Mouse (Mus musculus) right cerebral cortex, adult 18-20 months (tissue): ENCODE data around the gene Slc41a1.

Experiments
- DNase-seq: peaks from one replicate; pipeline ENCODE4 v3.0.0; 2022; ENCODE audit warnings: mixed read lengths

The Slc41a1 gene

DNA sequence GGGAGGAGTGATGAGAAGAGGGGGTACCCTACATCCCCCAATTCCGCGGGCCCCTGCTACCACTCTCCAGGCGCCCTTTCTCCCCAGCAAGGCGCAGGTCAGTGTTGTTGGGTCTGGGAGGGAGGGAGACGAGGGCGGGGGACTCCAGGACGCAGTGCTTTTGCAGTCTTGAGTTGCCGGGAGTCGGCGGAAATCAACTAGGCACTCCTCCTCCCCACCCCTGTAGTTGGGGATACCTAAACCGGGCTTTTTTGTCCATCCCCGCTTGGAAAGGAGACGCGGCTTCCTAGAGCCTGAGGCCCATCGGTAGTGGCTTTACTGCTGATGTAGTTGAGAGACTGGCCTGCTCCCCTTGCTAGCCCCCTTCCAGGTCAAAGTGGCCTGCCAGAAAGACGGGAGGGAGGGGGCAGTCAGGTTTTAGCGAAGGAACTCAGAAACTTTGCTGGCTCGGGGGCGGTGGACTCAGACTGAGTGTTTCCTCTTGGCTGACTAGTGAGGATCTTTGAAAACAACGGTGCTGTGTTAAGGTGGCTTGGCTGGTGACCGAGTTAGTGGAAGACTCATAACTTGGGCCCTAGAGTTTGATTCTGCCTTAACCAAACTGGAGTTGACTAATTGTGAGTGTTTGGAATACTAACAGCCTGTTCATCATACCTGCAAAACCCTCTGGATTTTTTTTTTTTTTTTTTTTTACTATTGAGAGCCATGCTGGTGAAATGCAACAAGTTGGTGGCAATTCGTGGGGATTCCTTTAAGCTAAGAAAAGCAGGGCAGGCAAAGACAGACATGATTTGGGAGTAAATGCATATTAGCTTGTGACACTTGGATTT lies 1.2 kb downstream of the Slc41a1 start:
- peak; percentile 26 for DNase-seq

- DNase-seq, result no peak
Observed at GRCm38 (mm10) chr1:131829279-131829678, 2.0 kb downstream of the Slc41a1 start.

DNA sequence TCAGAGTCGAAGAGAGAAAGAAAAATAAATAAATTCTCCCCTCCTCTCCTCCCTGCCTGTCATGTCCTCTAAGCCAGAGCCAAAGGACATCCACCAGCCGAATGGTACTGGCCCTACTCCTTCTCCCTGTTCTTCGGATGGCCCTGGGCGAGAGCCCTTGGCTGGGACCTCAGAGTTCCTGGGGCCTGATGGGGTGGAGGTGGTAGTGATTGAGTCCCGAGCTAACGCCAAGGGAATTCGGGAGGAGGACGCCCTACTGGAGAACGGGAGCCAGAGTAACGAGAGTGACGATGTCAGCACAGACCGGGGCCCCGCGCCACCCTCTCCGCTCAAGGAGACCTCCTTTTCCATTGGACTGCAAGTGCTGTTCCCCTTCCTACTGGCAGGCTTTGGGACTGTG lies 3.3 kb downstream of the Slc41a1 start:
- no peak for DNase-seq

- DNase-seq, result no peak
Observed at GRCm38 (mm10) chr1:131830971-131831641, 3.8 kb downstream of the Slc41a1 start.

DNA sequence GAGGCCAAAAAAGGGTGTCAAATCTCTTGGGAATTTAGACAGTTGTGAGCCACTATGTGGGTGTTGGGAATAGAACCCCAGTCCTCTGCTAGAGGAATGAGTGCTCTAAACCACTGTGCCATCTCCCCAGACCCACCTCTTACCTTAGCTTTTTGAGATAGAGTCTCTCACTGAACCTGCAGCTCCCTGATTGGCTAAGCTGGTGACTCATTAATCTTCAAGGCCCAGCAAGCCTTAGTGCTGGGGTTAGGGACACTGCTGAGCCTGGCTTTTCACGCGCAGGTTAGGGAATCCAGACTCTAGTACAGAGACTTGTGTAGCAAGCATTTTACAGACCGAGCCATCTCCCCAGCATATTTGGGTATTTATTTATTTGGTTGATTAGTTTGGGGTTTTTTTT lies 9.7 kb downstream of the Slc41a1 start:
- no peak for DNase-seq

- no peak for DNase-seq
Observed at GRCm38 (mm10) chr1:131838542-131838941, 11.2 kb downstream of the Slc41a1 start.

GRCm38 (mm10) chr1:131839279-131839678 lies 12.0 kb downstream of the Slc41a1 start:
- no peak for DNase-seq

- DNase-seq, result no peak
Observed at GRCm38 (mm10) chr1:131842221-131842620, 14.9 kb downstream of the Slc41a1 start.

- no peak for DNase-seq
Observed at GRCm38 (mm10) chr1:131843758-131844157, 16.5 kb downstream of the Slc41a1 start.

DNA sequence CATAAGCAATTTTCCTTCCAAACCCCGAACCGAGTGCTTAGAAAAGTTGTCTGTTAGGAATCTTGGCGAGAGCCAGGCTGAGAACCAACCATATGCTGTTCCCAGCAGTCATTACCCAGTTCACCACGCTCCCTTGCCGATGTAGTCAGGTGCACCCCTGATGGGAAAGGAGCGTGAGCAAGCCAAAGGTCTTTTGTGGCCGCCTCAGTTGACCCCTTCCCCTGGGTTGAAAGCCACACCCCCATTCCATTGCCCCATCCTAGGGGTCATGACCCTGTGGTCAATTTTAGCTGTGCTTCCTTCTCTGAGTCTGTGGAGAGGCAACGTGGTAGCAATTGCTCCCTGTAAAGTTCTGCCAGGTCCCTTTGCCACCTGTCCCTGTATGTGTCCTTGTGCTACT lies 17.6 kb downstream of the Slc41a1 start:
- no peak for DNase-seq

GRCm38 (mm10) chr1:131846255-131846654 lies 19.0 kb downstream of the Slc41a1 start:
- DNase-seq, result peak; percentile 54

DNA sequence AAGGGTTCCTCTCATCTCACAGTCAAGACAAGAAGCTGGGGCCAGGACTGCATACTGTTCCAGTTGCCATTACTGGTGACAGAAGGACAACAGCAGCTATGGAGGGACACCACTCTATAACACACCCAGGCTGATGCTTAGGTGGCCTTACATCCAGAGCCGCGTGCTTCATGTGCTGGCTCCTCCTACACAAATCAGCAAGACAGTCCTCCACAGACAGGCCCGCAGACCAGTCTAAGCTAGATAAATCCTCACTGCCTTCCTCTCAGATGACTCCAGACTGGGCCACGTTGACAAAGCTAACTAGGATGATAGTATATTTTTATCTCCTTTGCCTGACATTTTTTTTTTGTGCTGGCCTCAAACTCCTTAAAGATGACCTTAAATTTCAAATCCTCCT lies 34.5 kb downstream of the Slc41a1 start:
- DNase-seq, result no peak

DNA sequence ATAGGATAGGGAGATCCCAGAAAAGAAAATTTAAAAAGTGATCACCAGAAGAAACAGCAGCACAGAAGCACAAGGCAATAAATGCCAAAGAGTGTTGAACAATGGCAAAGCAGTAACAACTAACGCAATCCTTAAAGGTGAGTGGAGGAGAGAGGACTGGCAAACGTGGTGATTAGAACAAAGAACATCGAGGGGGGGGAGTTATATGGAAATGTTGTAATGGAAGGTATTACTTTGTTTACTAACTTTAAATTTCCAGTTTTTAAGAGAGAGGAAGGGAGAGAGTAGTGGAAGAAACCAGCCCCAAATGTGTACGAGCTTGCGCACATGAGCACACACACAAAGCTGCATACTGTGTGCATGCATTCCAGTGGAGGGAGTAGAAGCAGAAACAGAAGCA lies 38.3 kb downstream of the Slc41a1 start:
- DNase-seq, result no peak

DNA sequence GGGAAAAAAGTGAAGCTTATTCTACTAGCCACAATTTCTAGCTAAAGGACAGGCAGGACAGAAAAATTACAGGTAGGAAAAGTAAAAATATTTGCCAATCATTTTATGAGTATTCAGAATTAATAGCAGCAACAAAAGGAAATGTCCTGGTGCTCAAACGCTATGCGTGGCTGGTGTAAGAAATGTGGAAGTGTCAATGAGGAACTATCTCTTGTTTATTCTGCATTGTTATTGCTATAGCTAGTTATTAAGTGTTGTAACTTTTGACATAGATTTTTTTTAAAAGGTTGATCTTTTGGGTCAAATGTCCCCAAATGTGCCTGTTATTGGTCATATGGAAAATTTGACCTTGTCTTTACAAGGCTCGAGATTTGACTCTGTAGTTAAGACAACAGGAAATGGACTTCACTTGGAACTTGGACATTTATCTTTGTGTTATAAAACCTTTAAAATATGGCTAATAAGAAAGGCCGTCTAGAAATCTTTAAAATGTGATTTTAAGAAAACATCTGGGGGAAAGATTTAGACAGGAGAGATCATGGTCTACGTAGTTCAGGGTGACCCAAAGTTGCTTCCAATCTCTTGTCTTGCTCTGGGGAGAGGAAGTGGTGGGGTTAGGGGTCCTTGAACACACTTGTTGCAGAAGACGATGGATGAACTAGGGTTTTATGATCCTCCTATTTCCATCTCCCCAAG lies 39.2 kb downstream of the Slc41a1 start:
- no peak for DNase-seq

DNA sequence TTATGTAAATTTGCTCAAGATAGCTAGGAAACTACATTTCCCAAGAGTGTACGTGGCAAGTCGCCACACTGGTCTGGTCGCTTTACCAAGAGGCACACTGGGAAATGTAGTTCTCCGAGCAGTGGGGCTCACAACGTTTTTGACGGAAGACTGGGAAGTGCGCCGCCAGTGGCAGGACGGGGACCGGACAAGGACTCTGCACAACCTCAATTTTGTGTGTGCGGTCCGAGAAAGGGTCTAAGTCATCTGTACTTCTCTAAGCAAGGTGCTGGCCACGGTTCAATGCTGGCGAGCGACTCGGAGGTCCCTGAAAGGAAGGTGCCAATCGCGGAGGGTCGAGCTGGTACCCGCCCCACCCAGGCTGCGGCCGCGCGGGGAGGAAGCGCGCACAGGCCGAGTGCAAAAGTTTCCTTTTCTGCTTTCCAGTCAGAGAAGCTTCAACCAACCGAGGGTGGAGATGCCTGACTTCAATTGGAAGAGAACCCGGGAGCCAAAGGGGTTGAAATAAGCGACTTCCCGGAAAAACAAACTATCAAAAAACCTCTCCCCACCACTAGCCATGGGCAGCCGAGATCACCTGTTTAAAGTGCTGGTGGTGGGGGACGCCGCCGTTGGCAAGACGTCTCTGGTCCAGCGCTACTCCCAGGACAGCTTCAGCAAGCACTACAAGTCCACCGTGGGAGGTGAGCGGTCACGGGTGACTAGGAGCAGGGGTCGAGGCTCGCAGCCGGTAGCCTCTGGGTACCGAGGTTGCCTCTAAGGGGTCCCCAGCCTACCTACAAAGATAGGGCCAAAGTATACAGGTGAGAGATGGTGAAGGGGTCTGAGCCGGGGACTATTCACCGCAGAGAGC lies 40.0 kb downstream of the Slc41a1 start, which contains the start of gene Rab29:
TSS of gene Rab29 (plus strand) at position 132 of the 853 bp plus-strand sequence.
- peak; percentile 90 for DNase-seq

- DNase-seq, result no peak
Observed at GRCm38 (mm10) chr1:131867946-131868290, 40.6 kb downstream of the Slc41a1 start.

- no peak for DNase-seq
Observed at GRCm38 (mm10) chr1:131869561-131869960, 42.3 kb downstream of the Slc41a1 start.

DNA sequence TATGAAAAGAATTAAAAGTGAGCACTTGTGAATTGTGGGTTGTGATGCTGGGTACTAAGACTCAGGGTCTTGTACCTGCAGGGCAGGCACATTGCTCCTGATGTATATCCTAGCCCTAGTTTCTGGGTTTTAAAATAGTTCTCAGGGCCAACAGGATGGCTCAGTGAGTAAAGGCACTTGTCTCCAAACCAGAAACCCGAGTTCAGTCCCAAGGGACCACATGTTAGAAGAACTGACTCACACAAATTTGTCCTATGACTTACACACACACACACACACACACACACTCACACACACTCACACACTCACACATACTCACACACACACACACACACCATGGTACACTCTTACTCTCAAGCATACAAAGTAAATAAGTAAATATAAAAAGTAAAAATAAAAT lies 45.6 kb downstream of the Slc41a1 start:
- DNase-seq, result no peak

DNA sequence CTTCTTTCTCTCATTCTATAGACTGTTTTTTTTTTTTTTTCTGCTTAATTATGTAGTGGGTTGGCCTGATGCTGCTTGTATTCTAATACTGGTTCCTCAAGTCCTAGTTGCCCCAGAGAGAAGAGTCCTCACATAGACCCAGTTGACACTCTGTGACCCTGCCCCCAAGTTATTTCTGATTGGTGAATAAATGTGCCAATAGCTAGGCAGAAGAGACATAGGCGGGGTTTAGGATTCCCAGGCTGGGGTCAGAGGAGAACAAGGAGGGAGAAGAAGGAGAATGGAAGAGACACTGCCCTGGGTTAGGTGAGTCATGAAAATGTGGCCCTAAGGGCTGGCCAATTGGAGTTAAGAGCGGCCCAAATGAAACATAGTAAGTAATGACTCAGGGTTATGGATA lies 52.5 kb downstream of the Slc41a1 start:
- DNase-seq, result no peak

DNA sequence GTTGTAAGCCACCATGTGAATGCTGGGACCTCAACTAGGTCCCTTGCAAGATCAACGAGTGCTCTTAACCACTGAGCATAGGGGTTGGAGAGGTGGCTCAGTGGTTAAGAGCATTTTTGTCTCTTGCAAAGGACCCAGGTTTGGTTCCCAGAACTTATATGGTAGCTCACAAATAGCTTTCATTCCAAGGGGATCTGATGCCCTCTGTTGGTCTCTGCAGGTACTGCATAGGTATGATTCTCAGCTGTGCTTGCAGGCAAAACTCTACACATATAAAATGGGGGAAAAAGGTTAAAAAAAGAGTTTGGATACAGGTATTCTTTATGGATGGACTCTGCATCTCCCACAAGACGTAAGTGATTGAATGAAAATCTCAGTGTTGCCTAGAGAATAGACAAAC lies 55.5 kb downstream of the Slc41a1 start:
- no peak for DNase-seq

GRCm38 (mm10) chr1:131886173-131886572 lies 58.9 kb downstream of the Slc41a1 start:
- no peak for DNase-seq

DNA sequence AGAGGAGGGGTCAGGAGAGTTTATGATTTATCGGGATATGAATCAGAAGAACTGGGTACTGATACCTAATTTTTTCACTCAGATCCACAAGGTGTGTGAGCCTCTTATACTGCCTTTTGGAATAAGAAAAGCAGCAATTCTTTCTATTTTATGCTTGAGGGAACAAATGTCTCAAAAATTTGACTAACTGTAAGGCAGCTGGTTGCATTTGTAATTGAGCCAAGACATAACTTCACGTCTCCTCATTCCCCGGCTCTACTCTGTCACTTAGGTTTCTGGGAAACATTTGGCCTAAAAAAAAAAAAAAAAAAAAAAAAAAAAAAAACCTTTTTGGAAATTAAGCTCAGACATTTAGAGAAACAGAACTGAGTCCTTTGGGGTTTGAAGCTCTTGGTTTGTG lies 59.3 kb downstream of the Slc41a1 start:
- no peak for DNase-seq
